Mouse (Mus musculus) retina, postnatal 1 day (tissue): Measurements from ENCODE around the gene Olfr1314.

Experiments
- DNase-seq: peaks from one replicate; pipeline ENCODE4 v3.0.0-alpha.2; 2012

Olfr1314 gene

DNA sequence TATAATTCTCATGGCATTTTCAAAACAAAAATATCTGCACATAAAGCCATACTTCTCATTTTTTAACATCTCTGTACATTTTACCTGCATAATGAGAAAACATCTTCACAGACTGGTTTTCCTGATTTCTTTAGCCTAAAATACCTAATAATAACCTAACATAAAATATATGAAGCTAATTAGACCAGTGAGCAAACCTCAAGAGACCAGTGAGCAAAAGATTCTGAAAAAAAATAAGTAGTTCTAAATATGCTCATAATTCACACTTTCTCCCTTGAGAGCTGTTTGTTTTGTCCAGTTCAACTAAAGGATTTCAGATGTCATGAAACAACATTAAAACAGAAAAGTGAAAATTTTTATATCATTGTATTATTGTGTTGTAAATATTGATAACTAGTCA lies at the start of gene Olfr1314:
Gene Olfr1314, minus strand, starts transcription at position 101 of the 400 bp plus-strand sequence.
- no peak for DNase-seq

DNA sequence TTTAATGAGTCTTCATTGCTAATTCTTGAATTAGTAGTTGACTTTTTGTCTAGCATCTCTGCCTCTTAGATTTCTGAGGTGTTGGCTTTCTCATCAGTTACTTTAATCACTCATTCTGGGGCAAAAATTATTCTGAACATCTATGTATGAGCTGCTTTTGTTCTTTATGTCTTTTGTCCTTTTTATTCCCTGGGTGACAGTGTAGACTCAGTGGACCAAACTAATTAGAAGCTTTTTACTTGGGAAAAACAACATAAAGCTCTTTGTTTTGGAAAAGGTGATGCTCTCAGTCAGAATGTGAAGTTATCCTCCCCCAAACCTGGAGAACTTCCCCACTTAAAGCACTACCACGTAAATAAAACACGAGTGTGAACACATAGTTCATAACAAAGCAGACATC lies 43.4 kb upstream of the Olfr1314 start, which contains the start of gene Olfr1317:
Gene Olfr1317, plus strand, starts transcription at position 301 of the 400 bp plus-strand sequence.
- no peak for DNase-seq

DNA sequence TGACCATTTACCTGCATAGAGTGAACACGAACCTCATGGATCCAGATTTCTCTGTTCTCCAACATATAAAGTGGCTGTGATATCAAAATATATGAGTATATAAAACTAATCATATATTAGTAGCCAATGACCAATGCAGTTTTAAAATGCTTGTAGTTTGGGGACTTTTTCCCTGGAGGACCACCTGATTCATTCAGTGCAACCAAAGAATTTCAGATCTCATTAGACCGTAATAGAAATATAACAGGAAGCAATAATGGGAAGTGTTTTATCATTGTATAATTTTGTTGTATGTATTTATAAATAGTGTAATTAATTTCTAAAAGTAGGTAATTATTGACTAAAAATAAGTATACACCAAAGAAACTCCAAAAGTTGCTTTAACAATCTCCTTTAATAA lies 38.3 kb upstream of the Olfr1314 start, which contains the start of gene Olfr1316:
Gene Olfr1316, minus strand, starts transcription at position 101 of the 400 bp plus-strand sequence.
- DNase-seq, result no peak

DNA sequence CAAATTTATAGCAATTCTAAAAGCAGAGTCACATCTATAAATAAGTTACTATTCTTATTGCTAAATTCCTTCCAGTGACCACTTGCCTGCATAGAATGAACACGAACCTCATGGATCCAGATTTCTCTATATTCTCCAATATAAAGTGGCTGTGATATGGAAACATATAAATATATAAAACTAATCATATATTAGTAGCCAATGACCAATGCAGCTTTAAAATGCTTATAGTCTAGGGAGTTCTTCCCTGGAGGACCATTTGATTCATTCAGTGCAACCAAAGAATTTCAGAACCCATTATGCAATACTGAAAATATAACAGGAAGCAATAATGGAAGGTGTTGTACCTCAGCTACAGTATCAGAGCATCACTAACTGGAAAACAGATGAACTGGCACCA lies 18.8 kb upstream of the Olfr1314 start, which contains the start of gene Olfr1315-ps1:
Gene Olfr1315-ps1, minus strand, starts transcription at position 101 of the 400 bp plus-strand sequence.
- DNase-seq, result no peak

DNA sequence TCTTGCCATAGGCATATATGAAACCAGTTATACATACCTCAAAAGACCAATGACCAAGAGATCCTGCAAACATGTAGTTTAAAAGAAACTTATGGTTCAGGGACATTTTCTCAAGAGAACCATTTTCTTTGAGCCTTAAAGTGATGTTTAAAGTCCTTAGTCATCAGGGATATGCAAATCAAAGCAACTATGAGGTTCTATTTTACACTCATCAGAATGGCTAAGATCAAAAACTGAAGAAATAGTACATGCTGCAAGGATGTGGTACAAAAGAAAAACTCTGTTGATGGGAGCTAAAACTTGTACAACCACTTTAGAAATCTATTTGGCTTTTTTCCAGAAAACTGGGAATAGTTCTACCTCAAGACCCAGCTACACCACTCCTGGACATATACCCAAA lies 18.8 kb downstream of the Olfr1314 start, which contains the start of gene Olfr1313:
Gene Olfr1313, minus strand, starts transcription at position 101 of the 400 bp plus-strand sequence.
- no peak for DNase-seq

DNA sequence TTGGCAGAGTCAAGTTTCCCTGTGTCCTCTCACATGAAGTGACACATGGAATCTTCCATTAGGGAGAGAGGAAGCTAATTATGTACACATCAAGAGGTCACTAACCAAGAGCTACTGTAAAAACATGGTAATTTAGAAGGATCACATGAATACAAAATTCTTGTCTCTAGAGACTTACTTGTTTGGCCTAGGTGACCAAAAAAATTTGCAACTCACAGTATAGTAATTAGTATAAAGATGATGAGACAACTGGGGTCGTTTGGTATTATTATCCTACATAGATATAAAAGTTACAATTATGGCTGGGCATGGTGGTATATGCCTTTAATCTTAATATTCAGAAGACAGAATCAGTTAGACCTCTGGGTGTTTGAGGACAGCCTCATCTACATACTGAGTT lies 46.4 kb downstream of the Olfr1314 start, which contains the start of gene Olfr1312:
Gene Olfr1312, minus strand, starts transcription at position 101 of the 400 bp plus-strand sequence.
- DNase-seq, result no peak
